ENCODE assay signal across 26 mouse cellular contexts in the genomic region with DNA sequence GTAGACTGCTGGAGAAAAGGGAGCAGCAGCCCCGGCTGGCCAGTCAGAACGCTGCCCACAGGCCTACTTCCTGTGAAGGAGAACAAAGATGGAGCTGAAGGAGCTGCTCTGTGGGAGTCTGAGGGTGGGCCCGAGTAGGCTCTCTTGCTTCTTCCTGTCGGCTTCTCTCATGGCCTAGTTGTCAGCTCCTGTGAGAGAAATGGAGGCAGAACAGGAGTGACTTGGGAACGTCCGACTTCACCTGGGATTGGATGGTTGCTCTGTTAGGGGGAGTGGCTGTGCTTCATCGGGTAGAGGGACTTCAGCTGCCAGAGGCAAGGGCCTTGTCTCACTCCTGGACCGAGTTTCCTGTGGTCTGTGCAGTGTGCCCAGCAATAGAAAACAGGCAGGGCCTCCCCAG. TPM values are rescaled to one million over a fixed set of nuclear protein-coding genes. Genes with fewer than 3 reads are reported as not detected.
DNase-seq lines count a peak whose midpoint lies in the region; ATAC-seq lines count a peak whose summit lies in the region.
"Had no signal": no experiment of that assay in that cellular context is flagged by ENCODE, and none has a peak within 500 bp of the region (broad histone marks: within the 10 kb centered on the region; RNA-seq: fewer than 3 reads in every experiment).

No protein-coding gene starts in this region.

- H3K4me3 ChIP-seq in heart, embryonic 13.5 days = no peak overlapping the region
- no peak overlapping the region for H3K4me3 ChIP-seq in midbrain, embryonic 10.5 days
- no peak overlapping the region for H3K4me3 ChIP-seq in midbrain, embryonic 14.5 days (replicated peaks; ENCODE audit: low read depth, low read length)
- H3K4me3 ChIP-seq: embryonic facial prominence, embryonic 15.5 days; erythroblast, embryonic 14.5 days; forebrain, embryonic 15.5 days; intestine, embryonic 15.5 days had no signal

- H3K36me3 ChIP-seq in heart, embryonic 13.5 days = no peaks in the 10 kb centered on the region; the same call in 1 of the 2 replicates
- H3K36me3 ChIP-seq in midbrain, embryonic 10.5 days = no peaks in the 10 kb centered on the region
- no peaks in the 10 kb centered on the region for H3K36me3 ChIP-seq in midbrain, embryonic 14.5 days (ENCODE audit: control insufficient read depth, insufficient read depth, low read length)
- H3K36me3 ChIP-seq: embryonic facial prominence, embryonic 15.5 days; forebrain, embryonic 15.5 days; intestine, embryonic 15.5 days had no signal

- intact Hi-C loops in heart, postnatal 25 days (cut with DNase I) = no loop called here

- H3K4me2 ChIP-seq in heart, embryonic 13.5 days = no peak overlapping the region
- no peak overlapping the region for H3K4me2 ChIP-seq in midbrain, embryonic 14.5 days (ENCODE audit: low read length)
- H3K4me2 ChIP-seq: embryonic facial prominence, embryonic 15.5 days; forebrain, embryonic 15.5 days; hindbrain, embryonic 14.5 days; intestine, embryonic 15.5 days had no signal

- ATAC-seq in heart, embryonic 13.5 days (ENCODE audit: extremely low read depth, insufficient number of reproducible peaks, low FRiP score, low TSS enrichment) = no peak
- ATAC-seq in midbrain, embryonic 14.5 days (ENCODE audit: low FRiP score, low TSS enrichment) = no peak
- ATAC-seq: forebrain, embryonic 15.5 days; intestine, embryonic 15.5 days; Patski had no signal

- no peak for DNase-seq in heart, postnatal 25 days (ENCODE audit: low spot score)
- DNase-seq in midbrain, embryonic 10.5 days (ENCODE audit: low spot score) = no peak
- no peak for DNase-seq in midbrain, embryonic 14.5 days
- peak; percentile 86 for DNase-seq in R1 (ENCODE audit: low read depth, low spot score)
- no peak for DNase-seq in thymus, postnatal 4 days
- DNase-seq in left cerebral cortex, adult 8-10 months (ENCODE audit: low spot score in 2 of 2) = no peak
- DNase-seq: cerebellum, adult 2 months; cerebellum, postnatal 10 days; gastrocnemius, postnatal 10 days; heart, adult 18-20 months; heart, postnatal 4 days; kidney, adult 18-20 months had no signal

- H3K27me3 ChIP-seq in heart, embryonic 13.5 days (replicated peaks) = no peaks in the 10 kb centered on the region
- H3K27me3 ChIP-seq in midbrain, embryonic 10.5 days (ENCODE audit: low read depth, poor library complexity, severe bottlenecking) = no peaks in the 10 kb centered on the region
- H3K27me3 ChIP-seq in midbrain, embryonic 14.5 days (ENCODE audit: control insufficient read depth, insufficient read depth, low read length) = no peaks in the 10 kb centered on the region
- H3K27me3 ChIP-seq: embryonic facial prominence, embryonic 15.5 days; forebrain, embryonic 15.5 days; intestine, embryonic 15.5 days had no signal

- H3K27ac ChIP-seq in heart, embryonic 13.5 days (replicated peaks) = peak overlapping the region; percentile 10; the same call in 1 of the 2 replicates
- peak overlapping the region; percentile 38; the same call in 1 of the 2 replicates for H3K27ac ChIP-seq in midbrain, embryonic 10.5 days (replicated peaks)
- H3K27ac ChIP-seq in midbrain, embryonic 14.5 days (replicated peaks; ENCODE audit: low read depth, low read length) = no peak overlapping the region
- H3K27ac ChIP-seq: embryonic facial prominence, embryonic 15.5 days; forebrain, embryonic 15.5 days; hindbrain, embryonic 14.5 days; intestine, embryonic 15.5 days had no signal

- 0 out of 2 replicates have a peak overlapping the region, but pooled peaks have one; percentile 2 for H3K9ac ChIP-seq in heart, embryonic 13.5 days
- no peak overlapping the region for H3K9ac ChIP-seq in midbrain, embryonic 14.5 days (replicated peaks; ENCODE audit: low read length)
- H3K9ac ChIP-seq: embryonic facial prominence, embryonic 15.5 days; forebrain, embryonic 15.5 days; hindbrain, embryonic 14.5 days; intestine, embryonic 15.5 days had no signal

- WGBS in heart, embryonic 13.5 days = 49% methylated on average over 8 of the region's 8 CpGs
- WGBS in midbrain, embryonic 10.5 days = 75% methylated on average over 8 of the region's 8 CpGs
- 70% methylated on average over 8 of the region's 8 CpGs for WGBS in midbrain, embryonic 14.5 days

- H3K4me1 ChIP-seq in heart, embryonic 13.5 days = peaks cover 16% of the 10 kb centered on the region
- H3K4me1 ChIP-seq in midbrain, embryonic 10.5 days = peaks cover 32% of the 10 kb centered on the region
- 0 out of 2 replicates have a peak, but pooled peaks cover 6% of the 10 kb centered on the region for H3K4me1 ChIP-seq in midbrain, embryonic 14.5 days (ENCODE audit: control insufficient read depth, insufficient read depth, low read length)
- H3K4me1 ChIP-seq: embryonic facial prominence, embryonic 15.5 days; intestine, embryonic 15.5 days had no signal

- H3K9me3 ChIP-seq in heart, embryonic 13.5 days = no peaks in the 10 kb centered on the region
- no peaks in the 10 kb centered on the region for H3K9me3 ChIP-seq in midbrain, embryonic 10.5 days (replicated peaks)
- no peaks in the 10 kb centered on the region for H3K9me3 ChIP-seq in midbrain, embryonic 14.5 days (ENCODE audit: control insufficient read depth, low read length)
- H3K9me3 ChIP-seq: embryonic facial prominence, embryonic 15.5 days; forebrain, embryonic 15.5 days; intestine, embryonic 15.5 days had no signal

RNA-seq across cellular contexts. Expression of a gene that starts 14.0 kb away (rescaled TPM):
- 2.2 and 2.4 TPM in 2 replicates for polyA plus RNA-seq in heart, embryonic 13.5 days (2015; fragmentation: Nextera tagmentation; extraction: Ambion mirVana)
- not detected for total RNA-seq in heart, postnatal 25 days (2021)
- 0.09 and 0.20 TPM in 2 replicates for polyA plus RNA-seq in midbrain, embryonic 10.5 days (2016; fragmentation: Nextera tagmentation; extraction: Ambion mirVana)
- 0.66 and 0.78 TPM in 2 replicates for polyA plus RNA-seq in midbrain, embryonic 14.5 days (2014; fragmentation: Nextera tagmentation; extraction: Ambion mirVana)
- 1 to 10 TPM; 2.2 to 4.2 (median 3.4) TPM for total RNA-seq in left cerebral cortex, adult 8-10 months (2022)
- total RNA-seq: CH12.LX had no signal
- polyA plus RNA-seq: embryonic facial prominence, embryonic 11.5 days; erythroblast, embryonic 14.5 days; forebrain, embryonic 11.5 days had no signal

RNA-seq across cellular contexts. Expression of a gene that starts 28.2 kb away (rescaled TPM):
- polyA plus RNA-seq in heart, embryonic 13.5 days (2015; fragmentation: Nextera tagmentation; extraction: Ambion mirVana) = not detected in 2 replicates
- not detected for total RNA-seq in heart, postnatal 25 days (2021)
- polyA plus RNA-seq in midbrain, embryonic 10.5 days (2016; fragmentation: Nextera tagmentation; extraction: Ambion mirVana) = not detected in 2 replicates
- polyA plus RNA-seq in midbrain, embryonic 14.5 days (2014; fragmentation: Nextera tagmentation; extraction: Ambion mirVana) = not detected in 2 replicates
- not detected for total RNA-seq in left cerebral cortex, adult 8-10 months (2022)
- total RNA-seq: adrenal gland, adult 8-10 months; adrenal gland, postnatal 36 days; CH12.LX; gastrocnemius, postnatal 10 days; gastrocnemius, postnatal 4 days; heart, adult 18-20 months; heart, postnatal 4 days had no signal
- polyA plus RNA-seq: cerebellum, adult 2 months; embryonic facial prominence, embryonic 11.5 days; embryonic facial prominence, embryonic 15.5 days; erythroblast, embryonic 14.5 days; forebrain, embryonic 11.5 days; forebrain, embryonic 15.5 days; heart, embryonic 14.5 days; hindbrain, embryonic 14.5 days; intestine, embryonic 15.5 days; Patski had no signal

RNA-seq across cellular contexts. Expression of a gene that starts 58.1 kb away (rescaled TPM):
- 7.1 TPM in 2 replicates for polyA plus RNA-seq in heart, embryonic 13.5 days (2015; fragmentation: Nextera tagmentation; extraction: Ambion mirVana)
- total RNA-seq in heart, postnatal 25 days (2021) = 10 to 100 TPM; 26.0 to 27.3 TPM
- 10.8 and 11.1 TPM in 2 replicates for polyA plus RNA-seq in midbrain, embryonic 10.5 days (2016; fragmentation: Nextera tagmentation; extraction: Ambion mirVana)
- polyA plus RNA-seq in midbrain, embryonic 14.5 days (2014; fragmentation: Nextera tagmentation; extraction: Ambion mirVana) = 18.8 and 19.1 TPM in 2 replicates
- total RNA-seq in left cerebral cortex, adult 8-10 months (2022) = 10 to 100 TPM; 71.1 to 85.2 (median 78.2) TPM
